Mouse (Mus musculus) frontal cortex, postnatal 10 days (tissue): ENCODE results near the gene Nfasc.

Experiments used
- DNase-seq, 2 experiments: peaks; one replicate each; pipeline ENCODE4 v3.0.0; 2022; ENCODE audit warnings: low spot score in 2 of 2, mixed read lengths in 1 of 2

Gene Nfasc

DNA sequence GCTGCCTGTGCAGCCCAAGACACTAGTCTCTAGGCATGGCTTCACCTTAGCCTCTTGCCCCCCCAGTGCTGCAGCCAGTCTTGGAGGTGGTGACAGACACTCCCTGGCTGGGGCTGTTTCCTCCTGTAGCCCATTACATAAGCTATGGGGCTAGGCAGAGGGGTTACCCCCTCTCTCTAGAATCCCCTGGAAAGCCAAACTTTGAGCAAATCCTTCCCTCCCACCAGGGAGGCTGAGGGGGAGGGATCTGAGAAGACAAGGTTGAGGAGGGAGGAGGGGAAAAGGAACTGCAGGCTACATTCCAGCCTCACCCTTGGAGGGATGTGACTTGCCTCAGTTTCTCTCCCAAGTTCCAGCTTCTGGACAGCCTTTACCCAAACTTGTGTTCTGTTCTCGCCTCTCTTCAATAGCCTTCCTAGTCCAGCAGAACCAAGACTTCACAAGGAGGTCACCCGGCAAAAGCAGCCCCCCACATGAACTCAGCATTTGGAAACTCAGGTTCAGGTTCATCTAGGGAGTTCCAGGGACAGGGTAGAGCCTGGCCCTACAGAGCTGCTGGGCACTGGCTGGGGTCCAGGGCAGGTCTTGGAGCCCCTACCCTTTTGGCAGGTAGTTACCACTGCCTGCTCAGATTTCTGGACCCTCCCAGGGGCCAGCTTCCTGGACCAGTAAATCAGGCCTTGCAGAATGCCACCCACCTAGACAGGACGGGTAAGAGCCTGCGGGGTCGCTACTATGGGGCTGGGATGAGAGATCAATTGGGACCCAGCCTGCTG lies 199.6 kb downstream of the Nfasc start:
- no peak for DNase-seq

DNA sequence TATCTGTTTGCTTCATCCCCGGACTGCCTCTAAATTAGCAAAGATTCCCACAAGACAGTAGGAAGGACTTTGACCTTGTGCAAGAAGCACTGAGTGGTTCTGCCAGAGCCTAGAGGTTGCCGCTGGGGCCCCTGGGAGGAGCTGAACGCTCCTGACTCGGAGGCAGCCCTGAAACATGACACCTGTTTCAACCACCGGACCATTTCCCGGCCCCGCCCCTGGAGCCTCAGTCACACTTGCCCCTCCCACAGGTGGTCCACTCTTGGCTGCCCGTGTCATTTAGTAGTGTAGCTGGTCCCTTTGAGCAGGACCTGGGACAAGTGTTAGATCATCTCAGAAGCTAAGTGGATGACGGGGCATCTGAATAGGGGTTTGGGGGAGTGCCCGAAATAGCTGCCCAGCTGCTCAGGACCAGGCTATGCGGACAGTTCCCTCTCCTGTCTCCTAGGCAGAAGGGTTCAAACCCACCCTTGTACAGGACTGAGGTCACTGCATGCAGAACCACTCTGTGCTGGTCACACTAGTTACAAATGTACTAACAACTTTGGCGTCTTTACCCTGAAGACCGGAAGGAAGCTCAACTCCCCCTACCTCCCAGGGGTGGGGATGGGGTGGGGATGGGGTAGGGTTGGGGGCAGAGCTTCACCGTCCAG lies 200.3 kb downstream of the Nfasc start:
- DNase-seq, result no peak

DNA sequence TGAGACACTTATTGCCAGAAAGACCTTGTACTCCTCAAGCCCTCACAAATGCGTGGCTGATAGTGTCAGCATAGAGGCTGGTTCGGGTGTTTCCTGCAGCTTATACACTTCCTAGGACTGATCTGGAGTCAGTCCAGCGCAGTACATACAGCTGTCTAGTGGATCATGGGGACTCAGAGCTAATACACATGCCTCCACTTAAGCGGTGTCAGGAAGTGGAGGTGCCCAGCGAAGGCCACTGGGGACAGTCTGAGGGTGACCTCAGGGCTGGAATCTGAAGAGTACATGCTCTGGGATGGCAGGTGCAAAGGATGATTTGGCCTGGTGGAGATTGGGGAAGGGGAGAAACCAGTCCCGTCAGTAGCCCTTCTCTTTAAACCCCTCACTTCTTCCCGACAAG lies 200.9 kb downstream of the Nfasc start:
- no peak for DNase-seq

DNA sequence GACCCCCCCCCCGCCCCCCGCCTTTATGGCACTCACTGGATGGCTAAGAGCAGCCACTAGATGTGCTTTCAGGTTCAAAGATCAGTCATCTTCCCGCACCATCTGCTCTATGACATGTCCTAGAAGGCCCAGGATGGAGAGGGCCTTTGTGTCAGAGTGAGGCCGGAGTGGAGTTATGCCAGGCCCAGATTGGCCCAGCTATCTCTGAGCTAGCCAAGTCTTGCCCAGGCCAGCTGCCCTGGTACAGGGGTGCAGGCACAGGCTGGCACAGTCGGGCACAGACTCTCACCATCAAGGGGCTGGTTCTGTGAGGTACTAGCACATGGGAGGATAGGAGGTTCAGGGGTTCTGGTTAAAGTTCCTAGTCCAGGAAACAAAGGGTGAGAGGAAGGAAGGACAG lies 203.9 kb downstream of the Nfasc start:
- DNase-seq, result no peak

DNA sequence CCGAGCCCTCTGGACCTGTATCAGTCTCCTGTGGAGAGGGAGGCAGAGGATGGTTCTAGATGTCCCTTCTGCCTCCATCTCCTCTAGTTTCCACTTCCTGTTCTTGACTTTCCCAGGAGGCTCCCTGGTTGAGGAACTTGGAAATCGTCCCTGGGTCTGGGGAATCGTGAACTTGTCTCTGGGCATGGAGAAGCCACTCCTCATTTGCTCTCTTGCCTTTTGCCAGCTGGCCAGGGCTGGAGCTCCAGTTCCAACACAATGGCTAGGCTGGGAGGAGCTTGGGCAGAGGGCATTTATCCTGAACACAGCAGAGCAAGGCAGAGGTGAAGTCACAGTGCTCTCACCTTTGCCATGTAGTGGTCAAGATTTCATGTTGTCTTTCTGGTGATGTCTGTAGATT lies 205.2 kb downstream of the Nfasc start:
- DNase-seq, result no peak

DNA sequence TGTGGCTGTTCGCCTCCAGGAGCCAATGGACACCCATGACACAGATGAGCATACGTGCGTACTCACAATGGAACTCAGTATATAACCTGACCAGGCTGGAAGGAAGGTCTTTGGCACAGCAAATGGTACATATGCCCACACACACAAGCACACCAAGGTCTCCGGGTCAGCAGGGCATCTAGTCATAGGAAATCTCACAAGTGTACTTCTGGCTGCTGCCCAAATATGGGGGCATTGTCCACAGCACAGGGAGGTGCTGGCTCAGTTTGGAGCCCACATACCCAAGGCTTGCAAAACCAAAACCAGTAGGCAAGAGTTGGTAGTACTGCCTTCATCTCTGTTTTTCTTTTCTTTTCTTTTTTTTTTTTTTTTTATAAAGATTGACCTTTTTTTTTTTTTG lies 206.1 kb downstream of the Nfasc start:
- no peak for DNase-seq

DNA sequence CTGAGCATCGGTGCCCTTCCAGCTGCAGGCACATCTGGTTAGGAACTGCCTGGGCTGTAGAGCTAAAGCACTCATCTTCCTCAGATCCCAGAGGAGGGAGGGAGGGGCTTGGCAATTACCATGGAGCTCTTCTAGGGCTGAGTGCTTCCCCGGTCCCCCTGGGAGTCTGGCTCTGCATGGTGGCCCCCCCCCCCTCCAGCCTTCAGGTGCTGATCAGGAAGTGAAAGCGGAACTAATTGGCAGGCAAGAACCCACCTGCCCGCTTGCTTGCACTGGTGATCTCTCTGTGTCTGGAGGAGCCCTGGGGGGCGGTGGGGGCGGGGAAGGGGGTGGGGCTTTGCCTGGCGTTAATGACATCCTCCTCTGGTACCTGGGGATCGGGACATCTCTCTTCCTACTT lies 207.8 kb downstream of the Nfasc start:
- DNase-seq, result no peak

DNA sequence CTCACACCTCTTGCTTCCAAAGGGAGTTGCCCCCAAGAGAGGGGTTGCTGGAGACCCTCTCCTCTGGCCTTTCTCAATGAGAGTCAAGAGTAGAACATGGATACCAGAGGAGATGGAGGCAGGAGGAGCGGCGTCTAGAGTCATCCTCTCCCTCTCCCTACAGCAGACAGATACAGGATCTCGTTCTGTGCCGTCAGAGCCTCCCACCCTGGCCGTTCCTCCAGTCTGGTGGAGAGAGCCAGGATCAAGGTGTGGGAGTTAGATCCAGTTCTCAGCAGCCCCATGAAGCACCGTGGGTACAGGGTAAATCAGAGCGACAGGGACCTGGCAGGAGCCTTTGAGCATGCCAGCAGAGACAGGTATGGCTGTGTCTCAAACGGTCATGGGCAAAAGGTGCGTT lies 209.1 kb downstream of the Nfasc start:
- no peak for DNase-seq

DNA sequence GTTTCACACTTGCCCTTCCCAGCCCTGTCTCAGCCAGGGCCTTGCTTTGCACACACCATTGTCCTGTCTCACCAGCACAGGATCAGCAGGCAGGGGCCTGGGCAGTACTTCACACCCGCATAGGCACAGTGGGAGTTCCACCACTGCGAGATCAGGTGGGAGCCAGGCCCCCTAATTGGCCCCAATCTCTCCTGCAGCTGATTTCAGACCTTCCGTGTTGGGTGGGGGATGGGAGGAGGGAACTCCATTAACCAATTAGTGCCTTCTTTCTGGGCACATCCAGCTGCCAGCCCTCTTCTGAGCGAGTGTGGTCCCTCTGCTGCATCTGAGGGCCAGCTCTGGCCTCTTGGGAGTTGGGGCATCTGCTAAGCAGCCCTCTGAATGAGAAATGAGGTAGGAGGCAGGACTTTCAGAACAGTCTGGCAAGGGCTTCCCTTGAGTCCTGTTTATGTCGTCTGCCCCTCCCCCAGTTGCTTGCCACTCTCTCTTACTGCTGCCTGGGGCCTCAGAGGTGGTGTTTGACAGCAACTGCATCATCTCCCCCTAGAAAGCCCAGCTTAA lies 210.9 kb downstream of the Nfasc start:
- DNase-seq, result no peak

DNA sequence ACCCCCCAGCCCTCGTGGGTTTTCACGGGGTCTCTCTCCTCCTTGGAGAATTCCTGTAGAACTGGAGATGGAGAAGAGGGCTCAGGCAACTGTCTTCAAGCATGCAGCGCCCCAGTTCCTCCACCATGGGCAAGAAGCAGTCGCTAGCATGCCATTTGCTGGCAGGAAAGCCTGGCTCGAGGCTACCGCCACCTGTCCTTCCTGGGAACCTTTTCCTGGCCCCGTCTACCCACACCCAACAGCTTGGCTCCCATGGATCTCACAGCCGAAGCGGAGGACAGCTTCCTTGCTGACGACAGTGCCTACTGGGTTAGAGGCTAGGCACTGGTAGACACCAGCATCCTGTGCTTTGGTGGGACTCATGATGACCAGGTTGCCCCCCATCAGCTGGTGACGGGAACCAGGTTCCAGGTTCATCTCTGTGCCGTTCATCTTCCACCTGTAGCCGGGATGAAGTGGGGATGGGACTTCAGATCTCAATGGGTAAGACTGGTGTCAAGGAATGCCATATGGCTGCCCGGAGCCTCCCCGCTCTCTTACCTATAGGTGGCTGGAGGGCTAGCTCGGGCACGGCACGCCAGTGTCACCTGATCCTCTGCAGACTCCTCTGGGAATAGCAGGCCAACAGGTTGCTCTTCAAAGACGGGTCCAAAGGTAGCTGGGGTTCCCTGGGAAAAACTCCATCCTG lies 212.8 kb downstream of the Nfasc start:
- no peak for DNase-seq

DNA sequence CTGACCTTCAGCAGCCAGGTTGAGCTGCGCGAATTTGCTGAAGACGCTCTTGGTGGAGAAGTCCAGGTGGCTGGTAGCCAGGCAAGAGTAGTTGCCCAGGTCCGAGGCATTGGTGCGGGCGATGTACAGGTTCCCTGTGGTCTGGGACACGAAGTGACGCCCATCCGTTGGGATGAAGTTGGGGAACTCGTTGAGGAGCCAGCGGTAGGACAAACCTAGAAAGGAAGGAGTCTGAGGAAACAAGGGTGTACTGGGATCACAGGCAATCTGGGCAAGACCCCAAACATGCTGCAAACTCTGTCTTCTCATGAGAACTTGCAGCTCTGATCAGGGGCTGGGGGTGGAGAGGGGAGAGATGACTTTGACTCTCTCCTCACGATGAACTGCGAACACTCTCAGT lies 213.5 kb downstream of the Nfasc start:
- no peak for DNase-seq

DNA sequence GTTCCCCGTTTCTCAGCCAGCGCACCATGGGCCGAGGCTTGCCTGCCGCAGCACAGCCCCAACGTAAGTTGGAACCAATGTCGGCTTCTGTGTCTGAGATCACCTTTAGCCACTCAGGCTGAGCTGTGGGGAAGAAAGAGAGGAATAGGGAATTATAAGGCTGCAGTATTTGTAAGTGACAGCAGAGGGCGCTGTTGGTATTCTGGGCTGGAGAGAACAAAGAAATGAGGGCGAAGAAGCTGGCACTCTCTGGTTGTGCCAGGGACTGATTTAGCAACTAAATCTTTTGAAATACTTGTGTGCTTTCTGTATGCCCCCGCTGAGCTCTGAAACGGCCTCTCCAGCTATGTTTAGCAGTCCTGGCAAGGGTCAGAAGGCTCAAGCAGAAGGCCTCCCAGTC lies 215.8 kb downstream of the Nfasc start:
- peak in 1 of 2 experiments; percentile 77 for DNase-seq

DNA sequence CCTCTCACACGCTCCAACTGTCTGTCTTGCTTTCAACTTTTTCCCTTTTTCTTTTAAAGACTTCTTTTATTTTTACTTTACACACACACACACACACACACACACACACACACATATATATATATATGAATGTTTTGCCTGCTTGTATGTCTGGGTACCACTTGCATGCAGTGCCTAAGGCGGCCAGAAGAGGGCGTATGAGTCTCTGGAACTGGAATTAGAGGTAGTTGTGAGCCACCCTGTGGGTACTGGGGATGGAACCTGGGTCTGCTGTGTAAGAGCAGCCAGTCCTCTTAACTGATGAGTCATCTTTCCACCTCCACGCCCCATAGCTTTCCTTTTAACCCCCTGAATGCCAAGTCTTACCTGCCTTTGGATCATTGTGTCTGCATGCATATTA lies 217.7 kb downstream of the Nfasc start:
- no peak for DNase-seq

DNA sequence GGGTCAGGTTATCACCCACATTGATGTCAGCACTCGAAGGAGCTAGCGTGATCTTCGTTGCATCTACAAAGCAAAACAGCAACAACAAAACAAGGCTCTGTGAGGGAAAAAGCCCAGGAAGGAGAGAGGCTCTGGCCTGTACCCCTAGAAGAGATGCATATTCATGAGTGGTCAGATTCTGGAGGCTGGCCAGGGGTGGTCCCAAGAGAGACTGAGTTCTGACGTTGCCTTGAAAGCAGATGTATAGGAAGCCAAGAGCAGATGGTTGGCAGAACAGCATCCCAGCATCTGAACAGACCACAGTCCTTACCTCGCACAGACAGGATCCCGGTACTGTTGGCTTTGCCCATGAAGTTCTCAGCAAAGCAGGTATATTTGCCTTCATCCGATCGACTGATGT lies 218.5 kb downstream of the Nfasc start:
- DNase-seq, result no peak

DNA sequence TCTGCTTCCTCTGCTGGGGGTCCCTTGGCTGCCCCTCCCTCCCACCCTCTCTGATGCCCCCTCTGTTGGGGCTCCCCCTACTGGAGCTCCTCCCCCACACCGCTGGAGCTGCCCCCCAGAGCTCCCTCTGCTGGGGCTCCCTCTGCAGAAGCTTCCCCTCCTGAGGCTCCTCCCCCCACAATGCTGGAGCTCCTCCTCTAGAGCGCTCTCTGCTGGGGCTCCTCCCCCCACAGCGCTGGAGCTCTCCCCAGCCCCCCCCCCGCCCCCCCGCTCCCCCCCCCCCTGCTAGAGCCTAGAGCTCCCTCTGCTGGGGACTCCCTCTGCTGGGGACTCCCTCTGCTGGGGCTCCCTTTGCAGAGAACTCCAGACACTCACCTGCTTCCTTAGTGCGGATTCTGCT lies 220.8 kb downstream of the Nfasc start:
- DNase-seq, result peak in 1 of 2 experiments; percentile 56

DNA sequence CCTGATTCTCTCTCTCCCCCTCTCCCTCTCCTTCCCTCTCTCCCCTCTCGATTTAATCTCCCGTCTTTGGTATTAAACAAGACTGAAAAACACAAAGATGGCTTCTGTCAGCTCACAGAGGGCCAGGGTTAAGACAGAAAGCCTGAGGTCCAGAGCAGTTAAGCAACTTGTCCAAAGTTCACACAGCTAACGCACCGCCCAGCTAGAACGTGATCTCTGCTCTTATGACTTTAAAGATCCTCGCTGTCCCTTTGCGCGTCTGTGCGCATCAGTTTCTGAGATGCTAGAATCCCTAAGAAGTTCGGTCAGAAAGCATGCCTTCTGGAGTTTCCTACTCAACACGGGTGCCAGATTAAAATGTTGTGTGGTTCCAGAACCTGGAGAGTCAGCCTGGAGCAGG lies 221.9 kb downstream of the Nfasc start:
- DNase-seq, result no peak

DNA sequence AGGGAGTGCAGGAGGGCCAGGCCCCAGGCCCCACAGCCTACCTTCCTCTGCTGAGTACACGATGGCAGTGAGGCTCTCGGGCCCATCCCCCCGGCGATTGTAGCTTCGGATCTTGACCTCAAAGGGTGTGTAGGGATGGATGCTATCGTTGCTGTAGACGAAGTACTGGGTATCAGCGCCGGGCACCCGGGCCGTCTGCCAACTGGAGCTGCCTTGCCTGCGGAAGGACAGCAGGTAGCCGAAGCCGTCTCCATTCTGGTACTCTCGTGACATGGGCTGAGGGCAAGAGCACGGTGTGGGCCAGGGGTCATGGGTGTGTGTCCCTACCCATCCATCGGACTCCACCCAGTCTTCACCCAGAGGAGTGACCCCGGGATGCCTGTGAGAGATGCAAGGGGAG lies 223.0 kb downstream of the Nfasc start:
- no peak for DNase-seq

DNA sequence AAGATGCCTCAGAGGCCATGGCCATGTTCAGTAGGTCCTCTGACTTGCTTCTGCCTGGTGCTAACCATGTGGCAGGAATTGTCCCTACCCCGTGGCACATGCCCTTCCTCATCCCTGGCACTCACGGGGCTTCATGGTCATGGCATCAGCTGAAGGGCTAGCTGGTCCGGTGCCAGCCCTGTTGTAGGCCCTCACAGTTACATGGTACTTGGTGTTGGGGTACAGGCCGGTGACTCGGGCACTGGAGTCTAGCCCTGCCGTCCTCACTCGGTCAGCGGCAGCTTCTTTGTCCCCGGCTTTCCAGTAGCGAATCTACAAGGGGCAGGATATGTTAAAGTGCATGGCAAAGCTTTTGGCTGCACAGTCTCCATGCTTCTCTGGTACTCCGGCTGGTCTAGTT lies 224.8 kb downstream of the Nfasc start:
- DNase-seq, result no peak

DNA sequence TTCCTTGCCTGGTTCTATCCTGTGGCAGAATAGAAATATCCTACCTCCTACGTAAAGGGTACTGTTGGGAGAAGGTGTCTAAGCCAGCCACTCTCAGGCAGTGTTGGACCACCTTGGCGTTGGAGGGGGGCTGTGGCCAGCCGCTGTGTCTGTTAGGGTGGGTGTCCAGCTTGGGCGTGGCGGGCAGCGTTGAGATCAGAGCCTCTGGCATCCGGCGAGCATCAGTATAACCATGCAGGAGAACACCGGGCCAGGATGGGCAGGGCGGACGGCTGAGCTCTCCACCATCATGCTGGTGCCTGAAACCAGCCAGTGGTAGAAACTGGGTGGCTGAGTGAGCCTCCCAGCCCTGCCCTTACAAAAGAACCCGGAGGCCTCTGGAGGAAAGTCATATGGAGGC lies 226.3 kb downstream of the Nfasc start:
- DNase-seq, result no peak
